Mouse (Mus musculus) gastrocnemius, postnatal 4 days (tissue): ENCODE results near the gene Nt5m. TPM values are rescaled to one million over a fixed set of nuclear protein-coding genes. Genes with fewer than 3 reads are reported as not detected.

Source experiments
- DNase-seq, 2 experiments: peaks; one replicate each; pipeline ENCODE4 v3.0.0; 2021 to 2022; ENCODE audit warnings: low spot score in 2 of 2, mixed read lengths in 2 of 2
- long read RNA-seq, 2 experiments: library from polyadenylated mRNA; stranded (forward); transcript quantifications; one replicate each; pipeline ENCODE4 v2.0.0; 2021
- total RNA-seq, 2 experiments: library from RNA; stranded (reverse); gene quantifications; 2 replicates each; pipeline ENCODE4 v1.2.3; 2021

The Nt5m gene
- 10 to 100 TPM; 18.8 to 22.6 TPM for total RNA-seq
- long read RNA-seq, experiment 1, transcript Nt5m-203 (5 exons, 1,316 nt), result minor isoform, 5 of 28 reads
- long read RNA-seq, experiment 1, transcript Nt5m-201 (5 exons, 1,306 nt), result major isoform, 14 of 28 reads
- long read RNA-seq, experiment 1, partial matches to known transcripts, result 1 of 28 reads
- long read RNA-seq, experiment 1, other reads (novel, unspliced or antisense), result 8 of 28 reads
- long read RNA-seq, experiment 2, transcript Nt5m-201 (5 exons, 1,306 nt), result major isoform, 24 of 38 reads
- long read RNA-seq, experiment 2, transcript Nt5m-203 (5 exons, 1,316 nt), result minor isoform, 8 of 38 reads
- long read RNA-seq, experiment 2, partial matches to known transcripts, result 1 of 38 reads
- long read RNA-seq, experiment 2, other reads (novel, unspliced or antisense), result 1 of 38 reads

GRCm38 (mm10) chr11:59839008-59839458, at the start of gene Nt5m:
Gene Nt5m, plus strand, starts transcription at chr11:59839447.
- DNase-seq, result peak; percentile 86 to 95

GRCm38 (mm10) chr11:59793390-59793789, 45.9 kb upstream of the Nt5m start:
- no peak for DNase-seq

- DNase-seq, result no peak
These were observed 38.8 kb upstream of the Nt5m start for GRCm38 (mm10) chr11:59800412-59800811.

DNA sequence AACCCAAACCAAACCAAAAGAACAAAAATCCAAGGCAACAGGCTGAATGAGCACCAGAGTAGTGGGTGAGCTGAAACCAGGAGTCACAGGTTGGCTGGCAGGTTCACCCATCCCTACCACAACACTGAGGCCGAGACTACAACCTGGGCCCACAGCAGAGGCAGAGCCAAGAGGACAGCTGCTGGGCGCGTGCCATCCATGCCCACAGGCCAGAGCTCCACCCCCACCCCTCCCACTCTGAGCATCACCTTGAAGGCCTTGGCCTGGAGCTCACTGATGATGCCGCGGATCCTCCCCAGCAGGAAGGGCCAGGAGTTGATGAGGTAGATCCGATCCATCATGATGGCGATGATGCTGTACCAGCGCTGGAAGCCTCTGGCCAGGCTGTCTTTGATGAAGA, 37.4 kb upstream of the Nt5m start:
- DNase-seq, result no peak

GRCm38 (mm10) chr11:59803516-59803915, 35.7 kb upstream of the Nt5m start:
- DNase-seq, result no peak

DNA sequence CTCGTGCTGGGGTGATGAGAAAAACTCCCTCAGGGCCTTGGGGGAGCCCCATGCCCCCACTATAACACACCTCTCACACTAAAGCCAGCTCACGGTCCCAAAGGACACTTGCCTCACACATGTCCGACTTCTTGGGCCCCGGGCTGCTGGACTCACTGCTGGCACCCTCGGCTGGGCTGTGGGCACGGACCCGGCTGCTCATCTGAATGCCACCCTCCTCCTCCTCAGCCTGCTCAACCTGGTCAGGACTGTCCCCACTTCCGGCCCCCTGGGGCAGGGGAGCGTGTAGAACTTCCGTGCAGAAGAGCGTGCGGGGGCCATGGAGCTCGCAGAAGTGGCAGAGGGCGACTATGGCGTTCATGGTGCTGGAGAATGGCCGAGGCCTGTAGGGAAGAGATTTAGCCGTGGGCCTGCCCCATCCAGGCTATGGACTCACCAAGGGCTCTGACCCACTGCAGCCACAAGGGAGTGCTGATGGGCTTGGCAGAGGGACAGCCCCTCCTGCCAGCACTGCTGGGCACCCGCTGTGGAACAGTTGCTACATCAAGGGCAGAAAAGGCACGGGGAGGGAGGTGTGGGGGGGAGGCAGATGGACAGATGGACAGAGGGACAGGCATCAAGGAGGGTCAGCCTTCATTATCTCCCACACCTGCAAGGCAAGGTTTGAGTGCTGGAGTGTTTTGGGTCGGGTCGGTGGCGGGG, 34.7 kb upstream of the Nt5m start:
- no peak for DNase-seq

DNA sequence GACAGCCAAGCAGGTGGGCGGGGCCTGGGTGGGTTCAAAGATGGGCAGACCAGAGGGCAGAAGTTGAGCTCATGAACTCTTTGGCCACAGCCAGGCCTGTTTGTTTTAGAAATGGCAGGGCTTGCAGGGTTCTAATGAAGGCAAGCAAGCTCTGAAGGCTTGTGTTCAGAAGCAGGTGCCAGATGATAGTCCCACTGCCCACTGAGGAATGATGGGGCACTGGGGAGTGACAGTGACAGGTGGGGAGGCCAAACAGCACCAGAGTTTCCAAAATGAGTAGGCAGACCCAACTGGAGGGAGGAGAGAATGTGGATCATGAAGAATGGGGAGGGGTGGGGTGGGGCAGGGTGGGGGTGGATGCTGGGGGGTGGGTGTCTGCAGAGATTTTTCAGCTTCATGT, 34.0 kb upstream of the Nt5m start:
- no peak for DNase-seq

- DNase-seq, result no peak
These were observed 33.6 kb upstream of the Nt5m start for GRCm38 (mm10) chr11:59805656-59806055.

DNA sequence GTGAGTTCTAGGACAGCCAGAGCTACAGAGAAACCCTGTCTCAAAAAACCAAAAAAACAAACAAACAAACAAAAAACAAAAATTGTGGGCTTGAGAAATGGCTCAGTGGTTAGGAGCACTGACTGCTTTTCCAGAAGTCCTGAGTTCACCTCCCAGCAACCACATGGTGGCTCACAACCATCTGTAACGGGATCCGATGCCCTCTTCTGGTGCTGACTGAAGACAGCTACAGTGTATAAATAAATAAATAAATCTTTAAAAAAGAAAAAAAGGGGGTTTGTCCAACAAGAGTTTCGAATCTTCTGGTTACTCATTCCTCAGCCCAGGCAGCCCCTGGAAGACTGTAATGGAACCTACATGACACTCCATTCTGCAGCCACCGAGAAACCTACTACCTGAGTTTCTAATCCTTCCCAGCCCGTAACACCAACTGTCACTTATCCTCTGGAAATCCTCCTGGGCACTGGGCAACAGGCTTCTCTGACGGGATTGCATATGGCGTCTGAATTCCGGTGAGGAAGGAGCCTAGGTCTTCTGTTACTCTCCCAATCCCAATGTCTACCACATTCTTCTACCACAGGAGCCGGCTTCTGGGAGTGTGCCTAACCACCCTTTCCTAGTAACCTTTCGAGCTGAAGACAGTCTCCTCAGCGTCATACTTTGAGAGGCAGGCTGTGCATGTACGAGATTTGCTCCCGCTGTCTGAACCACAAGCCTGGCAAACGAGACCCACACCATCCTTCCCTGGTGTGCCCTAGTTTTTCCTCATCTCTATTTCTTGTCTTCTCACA, 30.9 kb upstream of the Nt5m start:
- DNase-seq, result no peak

DNA sequence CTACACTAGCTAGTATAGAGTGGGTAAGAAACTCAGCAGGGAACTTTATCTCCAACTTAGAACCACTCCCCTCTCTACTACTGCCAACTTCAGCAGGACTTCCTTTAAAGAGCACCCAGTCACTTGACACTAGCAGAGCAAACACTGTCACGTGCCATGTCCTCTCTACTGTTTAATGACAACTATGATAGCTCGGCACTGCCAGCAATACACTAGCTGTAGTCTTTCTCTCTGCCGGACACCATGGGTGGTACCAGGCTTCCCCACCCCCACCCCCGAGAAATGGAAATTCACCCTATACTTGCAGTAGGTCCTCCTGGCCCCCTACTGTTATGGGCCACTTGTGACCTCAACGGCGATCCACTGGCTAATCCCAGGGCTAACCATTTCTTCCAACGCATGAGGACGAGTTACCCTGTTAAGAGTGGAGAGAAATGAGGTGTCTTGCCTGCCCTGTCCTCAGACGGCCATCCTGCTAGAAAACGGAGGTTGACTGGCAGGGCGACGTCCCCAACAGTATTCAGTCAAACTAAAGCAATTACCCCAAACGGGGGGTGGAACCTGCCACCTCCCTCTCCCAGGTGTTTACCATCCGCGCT, 30.1 kb upstream of the Nt5m start:
- DNase-seq, result no peak

- DNase-seq, result peak; percentile 57 to 85
These were observed 29.4 kb upstream of the Nt5m start, which contains the start of gene Flcn for GRCm38 (mm10) chr11:59809670-59810474. Gene Flcn, minus strand, starts transcription at chr11:59810016.

GRCm38 (mm10) chr11:59810480-59811158, 28.6 kb upstream of the Nt5m start:
- no peak for DNase-seq

- DNase-seq, result no peak
These were observed 28.0 kb upstream of the Nt5m start for GRCm38 (mm10) chr11:59811211-59811610.

GRCm38 (mm10) chr11:59813276-59813675, 26.0 kb upstream of the Nt5m start:
- no peak for DNase-seq

- DNase-seq, result no peak
These were observed 24.9 kb upstream of the Nt5m start for GRCm38 (mm10) chr11:59814311-59814710.

DNA sequence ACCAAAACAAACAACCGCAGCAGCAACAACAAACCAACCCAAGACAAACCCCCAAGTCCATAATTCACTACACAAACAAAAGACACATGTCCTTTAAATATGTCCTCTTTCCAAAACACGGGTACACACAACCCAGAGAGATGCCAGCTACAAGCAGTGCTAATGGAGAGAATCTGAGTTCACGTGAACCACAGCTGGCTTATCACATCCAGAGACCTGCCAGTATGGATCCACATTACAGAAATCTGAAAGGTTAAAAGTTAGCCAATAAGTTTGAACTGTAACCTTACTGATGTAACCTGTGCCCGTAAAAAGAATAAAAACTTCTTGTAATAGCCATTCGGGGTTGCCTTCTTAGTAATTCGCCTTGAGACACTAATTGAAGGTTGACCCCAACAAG, 24.3 kb upstream of the Nt5m start:
- DNase-seq, result no peak

DNA sequence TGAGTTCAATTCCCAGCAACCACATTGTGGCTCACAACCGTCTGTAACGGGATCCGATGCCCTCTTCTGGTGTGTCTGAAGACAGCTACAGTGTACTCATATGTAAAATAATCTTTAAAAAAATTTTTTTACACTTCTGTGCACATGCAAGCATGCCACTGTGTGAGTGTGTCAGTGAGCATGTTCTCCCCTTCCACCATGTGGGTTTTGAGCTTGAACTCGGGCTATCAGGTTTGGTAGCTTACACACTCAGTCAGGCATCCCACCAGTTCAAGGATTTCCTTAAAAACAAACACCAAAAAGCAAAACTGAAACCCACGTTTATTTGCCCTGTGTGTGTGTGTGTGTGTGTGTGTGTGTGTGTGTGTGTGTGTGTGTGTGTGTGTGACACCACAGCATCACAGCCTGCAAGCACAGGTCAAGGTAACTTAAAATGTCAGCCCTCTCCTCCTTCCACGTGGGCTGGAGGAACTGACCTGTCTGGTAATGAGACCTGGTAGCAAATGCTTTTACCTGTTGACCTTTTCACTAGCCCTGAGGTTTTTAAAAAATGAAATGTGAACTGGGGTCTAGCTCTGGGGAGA, 23.7 kb upstream of the Nt5m start:
- DNase-seq, result no peak

DNA sequence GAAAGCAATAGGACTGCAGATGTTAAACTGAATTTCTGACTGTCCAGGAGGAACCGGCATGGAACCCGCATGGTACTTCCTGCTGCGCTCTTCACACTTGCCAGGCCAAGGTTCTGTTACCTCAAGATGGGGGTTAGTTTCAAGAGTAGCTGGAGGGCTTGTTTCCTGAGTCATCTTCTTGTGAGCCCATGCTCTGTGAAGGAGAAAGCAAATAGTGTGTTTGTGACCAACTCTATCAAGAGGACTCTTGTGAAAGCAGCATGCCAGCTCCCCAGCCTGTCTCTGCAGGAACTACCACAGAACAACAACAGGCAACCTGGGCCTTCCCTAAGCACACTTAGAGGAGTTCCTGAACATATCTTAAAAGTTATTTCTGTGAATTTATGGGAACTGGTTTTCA, 21.3 kb upstream of the Nt5m start:
- DNase-seq, result no peak

GRCm38 (mm10) chr11:59821625-59822024, 17.6 kb upstream of the Nt5m start:
- no peak for DNase-seq
